In the genomic region with DNA sequence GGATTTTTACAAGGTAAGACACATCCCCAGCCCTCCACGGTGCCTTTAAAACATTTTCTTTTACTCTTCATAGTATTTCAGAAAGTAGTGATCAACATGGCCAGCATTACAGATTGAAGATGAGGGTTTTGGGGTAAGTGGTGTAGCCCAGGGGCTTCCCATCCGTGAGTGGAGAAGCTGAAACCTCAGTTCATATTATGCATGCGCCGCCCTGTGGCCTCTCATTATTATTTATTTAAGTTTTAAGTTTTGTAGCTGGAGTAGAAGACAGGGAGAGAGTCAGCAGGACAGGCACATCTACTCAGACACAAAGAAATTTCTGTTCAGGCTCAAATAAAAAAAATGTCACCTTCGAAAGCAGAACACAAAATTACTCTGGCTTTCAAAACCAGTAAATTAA, we compare ENCODE assay signal across 20 mouse cellular contexts.
"Had no signal": no experiment of that assay in that cellular context is flagged by ENCODE, and none has a peak within 500 bp of the region (broad histone marks: within the 10 kb centered on the region; RNA-seq: fewer than 3 reads in every experiment).

No protein-coding gene starts in this region.

- H3K9me3 ChIP-seq: liver, embryonic 13.5 days; liver, embryonic 15.5 days; lung, embryonic 15.5 days; midbrain, embryonic 13.5 days; midbrain, embryonic 15.5 days; neural tube, embryonic 13.5 days; neural tube, embryonic 15.5 days had no signal

- H3K4me1 ChIP-seq: lung, embryonic 15.5 days had no signal

- H3K27me3 ChIP-seq: liver, embryonic 13.5 days; liver, embryonic 15.5 days; lung, embryonic 15.5 days; megakaryocyte, embryonic 14.5 days; midbrain, embryonic 13.5 days; neural tube, embryonic 13.5 days; neural tube, embryonic 15.5 days had no signal

- H3K4me2 ChIP-seq: liver, embryonic 13.5 days; liver, embryonic 15.5 days; lung, embryonic 15.5 days; midbrain, embryonic 11.5 days; midbrain, embryonic 13.5 days; midbrain, embryonic 15.5 days; neural tube, embryonic 13.5 days; neural tube, embryonic 15.5 days had no signal

- H3K4me3 ChIP-seq: liver, embryonic 13.5 days; liver, embryonic 15.5 days; lung, embryonic 15.5 days; megakaryocyte, embryonic 14.5 days; midbrain, embryonic 13.5 days; midbrain, embryonic 15.5 days; neural tube, embryonic 13.5 days; neural tube, embryonic 15.5 days had no signal

- DNase-seq: liver, embryonic 13.5 days; liver, postnatal 0 days; lung, postnatal 10 days; retina, postnatal 1 day; right cerebral cortex, adult 18-20 months; right cerebral cortex, postnatal 25 days; right cerebral cortex, postnatal 4 days; spleen, adult 18-20 months; thymus, adult 2 months; thymus, postnatal 25 days; thymus, postnatal 4 days had no signal

- H3K27ac ChIP-seq: liver, embryonic 13.5 days; liver, embryonic 15.5 days; lung, embryonic 15.5 days; macrophage; midbrain, embryonic 13.5 days; midbrain, embryonic 15.5 days; neural tube, embryonic 13.5 days; neural tube, embryonic 15.5 days had no signal

- H3K36me3 ChIP-seq: liver, embryonic 13.5 days; liver, embryonic 15.5 days; lung, embryonic 15.5 days; midbrain, embryonic 13.5 days; midbrain, embryonic 15.5 days; neural tube, embryonic 13.5 days; neural tube, embryonic 15.5 days had no signal

- H3K9ac ChIP-seq: liver, embryonic 13.5 days; liver, embryonic 15.5 days; liver, postnatal 0 days; lung, embryonic 15.5 days; midbrain, embryonic 13.5 days; midbrain, embryonic 15.5 days; neural tube, embryonic 13.5 days; neural tube, embryonic 15.5 days had no signal

- ATAC-seq: liver, postnatal 0 days; midbrain, embryonic 13.5 days; midbrain, embryonic 15.5 days had no signal
